20 mouse cellular contexts compared by ENCODE assay signal in genomic region chr11:108973866-108974265, GRCm38 (mm10). TPM values are rescaled to one million over a fixed set of nuclear protein-coding genes. Genes with fewer than 3 reads are reported as not detected.
DNase-seq lines count a peak whose midpoint lies in the region; ATAC-seq and TF ChIP-seq lines count a peak whose summit lies in the region.
"Had no signal": no experiment of that assay in that cellular context is flagged by ENCODE, and none has a peak within 500 bp of the region (broad histone marks: within the 10 kb centered on the region; RNA-seq: fewer than 3 reads in every experiment).

No protein-coding gene starts in this region.

- H3K27me3 ChIP-seq in hindbrain, embryonic 13.5 days: peaks cover 10% of the 10 kb centered on the region; the same call in 1 of the 2 replicates
- H3K27me3 ChIP-seq in hindbrain, embryonic 12.5 days: 0 out of 2 replicates have a peak, but pooled peaks cover 5% of the 10 kb centered on the region
- no peaks in the 10 kb centered on the region for H3K27me3 ChIP-seq in midbrain, embryonic 15.5 days (replicated peaks)
- H3K27me3 ChIP-seq in midbrain, embryonic 13.5 days: no peaks in the 10 kb centered on the region
- no peaks in the 10 kb centered on the region for H3K27me3 ChIP-seq in hindbrain, embryonic 16.5 days (replicated peaks; ENCODE audit: control insufficient read depth, insufficient read depth, low read length)
- H3K27me3 ChIP-seq in midbrain, postnatal 0 days (ENCODE audit: insufficient read depth, low read length): no peaks in the 10 kb centered on the region
- H3K27me3 ChIP-seq: kidney, embryonic 15.5 days; neural tube, embryonic 12.5 days had no signal

- no peak overlapping the region for H3K4me3 ChIP-seq in hindbrain, embryonic 13.5 days
- no peak overlapping the region for H3K4me3 ChIP-seq in hindbrain, embryonic 12.5 days
- no peak overlapping the region for H3K4me3 ChIP-seq in midbrain, embryonic 15.5 days
- H3K4me3 ChIP-seq in midbrain, embryonic 13.5 days (replicated peaks): no peak overlapping the region
- H3K4me3 ChIP-seq in hindbrain, embryonic 16.5 days (ENCODE audit: low read length): no peak overlapping the region
- H3K4me3 ChIP-seq in midbrain, postnatal 0 days (ENCODE audit: low read depth, low read length): no peak overlapping the region
- H3K4me3 ChIP-seq: heart, embryonic 10.5 days; kidney, embryonic 15.5 days; left cerebral cortex, adult 2 months; neural tube, embryonic 12.5 days had no signal

- H3K9ac ChIP-seq in hindbrain, embryonic 13.5 days: peak overlapping the region; percentile 30; the same call in 1 of the 2 replicates
- H3K9ac ChIP-seq in hindbrain, embryonic 12.5 days: no peak overlapping the region
- no peak overlapping the region for H3K9ac ChIP-seq in midbrain, embryonic 15.5 days
- no peak overlapping the region for H3K9ac ChIP-seq in midbrain, embryonic 13.5 days (replicated peaks)
- H3K9ac ChIP-seq in hindbrain, embryonic 16.5 days (ENCODE audit: low read depth, low read length): 0 out of 2 replicates have a peak overlapping the region, but pooled peaks have one; percentile 17
- H3K9ac ChIP-seq in midbrain, postnatal 0 days (replicated peaks; ENCODE audit: low read length, poor library complexity, severe bottlenecking): no peak overlapping the region
- H3K9ac ChIP-seq: kidney, embryonic 15.5 days; neural tube, embryonic 12.5 days had no signal

- ATAC-seq in hindbrain, embryonic 13.5 days (ENCODE audit: low FRiP score): no peak
- ATAC-seq in hindbrain, embryonic 12.5 days (ENCODE audit: low FRiP score): no peak
- ATAC-seq in midbrain, embryonic 15.5 days (replicated peaks): no peak
- no peak for ATAC-seq in midbrain, embryonic 13.5 days
- peak; percentile 30 for ATAC-seq in hindbrain, embryonic 16.5 days
- peak; percentile 38; the same call in 1 of the 2 replicates for ATAC-seq in midbrain, postnatal 0 days (ENCODE audit: low FRiP score)
- ATAC-seq: activated CD4-positive, CD25-positive, alpha-beta regulatory T cell, adult 4 months; intestine, postnatal 0 days had no signal

- H3K4me2 ChIP-seq in hindbrain, embryonic 13.5 days: no peak overlapping the region
- no peak overlapping the region for H3K4me2 ChIP-seq in hindbrain, embryonic 12.5 days (replicated peaks)
- H3K4me2 ChIP-seq in midbrain, embryonic 15.5 days: no peak overlapping the region
- H3K4me2 ChIP-seq in midbrain, embryonic 13.5 days (replicated peaks): no peak overlapping the region
- H3K4me2 ChIP-seq in hindbrain, embryonic 16.5 days (ENCODE audit: low read length): no peak overlapping the region
- H3K4me2 ChIP-seq in midbrain, postnatal 0 days (ENCODE audit: low read depth, low read length, poor library complexity, severe bottlenecking): no peak overlapping the region
- H3K4me2 ChIP-seq: kidney, embryonic 15.5 days; neural tube, embryonic 12.5 days had no signal

- 45% methylated on average over 5 of the region's 5 CpGs for WGBS in hindbrain, embryonic 13.5 days
- 49% methylated on average over 5 of the region's 5 CpGs for WGBS in hindbrain, embryonic 12.5 days
- WGBS in midbrain, embryonic 15.5 days: 55% methylated on average over 5 of the region's 5 CpGs
- WGBS in midbrain, embryonic 13.5 days: 60% methylated on average over 5 of the region's 5 CpGs
- WGBS in hindbrain, embryonic 16.5 days: 58% methylated on average over 5 of the region's 5 CpGs
- WGBS in midbrain, postnatal 0 days: 55% methylated on average over 5 of the region's 5 CpGs

- H3K27ac ChIP-seq in hindbrain, embryonic 13.5 days: no peak overlapping the region
- no peak overlapping the region for H3K27ac ChIP-seq in hindbrain, embryonic 12.5 days
- 0 out of 2 replicates have a peak overlapping the region, but pooled peaks have one; percentile 17 for H3K27ac ChIP-seq in midbrain, embryonic 15.5 days
- no peak overlapping the region for H3K27ac ChIP-seq in midbrain, embryonic 13.5 days
- peak overlapping the region; percentile 51 for H3K27ac ChIP-seq in hindbrain, embryonic 16.5 days (ENCODE audit: low read depth, low read length)
- H3K27ac ChIP-seq in midbrain, postnatal 0 days (ENCODE audit: low read depth, low read length): peak overlapping the region; percentile 18; the same call in 1 of the 2 replicates
- H3K27ac ChIP-seq: heart, embryonic 10.5 days; kidney, embryonic 15.5 days; left cerebral cortex, adult 2 months; neural tube, embryonic 12.5 days had no signal

- H3K4me1 ChIP-seq in hindbrain, embryonic 13.5 days (replicated peaks): peaks cover 13% of the 10 kb centered on the region
- peaks cover 16% of the 10 kb centered on the region for H3K4me1 ChIP-seq in hindbrain, embryonic 12.5 days
- H3K4me1 ChIP-seq in midbrain, embryonic 15.5 days: peaks cover 13% of the 10 kb centered on the region
- peaks cover 17% of the 10 kb centered on the region; the same call in 1 of the 2 replicates for H3K4me1 ChIP-seq in midbrain, embryonic 13.5 days (replicated peaks)
- H3K4me1 ChIP-seq in hindbrain, embryonic 16.5 days (ENCODE audit: control insufficient read depth, insufficient read depth, low read depth, low read length): peaks cover 12% of the 10 kb centered on the region
- no peaks in the 10 kb centered on the region for H3K4me1 ChIP-seq in midbrain, postnatal 0 days (ENCODE audit: insufficient read depth, low read length)
- H3K4me1 ChIP-seq: kidney, embryonic 15.5 days had no signal

- no peak for TF ChIP-seq CTCF in midbrain, postnatal 0 days (IDR thresholded peaks at IDR 0.05)

- 0 out of 2 replicates have a peak, but pooled peaks cover 6% of the 10 kb centered on the region for H3K9me3 ChIP-seq in hindbrain, embryonic 13.5 days
- 0 out of 2 replicates have a peak, but pooled peaks cover 3% of the 10 kb centered on the region for H3K9me3 ChIP-seq in hindbrain, embryonic 12.5 days (replicated peaks)
- no peaks in the 10 kb centered on the region for H3K9me3 ChIP-seq in midbrain, embryonic 15.5 days
- no peaks in the 10 kb centered on the region; the same call in 1 of the 2 replicates for H3K9me3 ChIP-seq in midbrain, embryonic 13.5 days
- no peaks in the 10 kb centered on the region for H3K9me3 ChIP-seq in hindbrain, embryonic 16.5 days (ENCODE audit: control insufficient read depth, low read length)
- H3K9me3 ChIP-seq in midbrain, postnatal 0 days (ENCODE audit: low read length): no peaks in the 10 kb centered on the region
- H3K9me3 ChIP-seq: heart, embryonic 10.5 days; kidney, embryonic 15.5 days; neural tube, embryonic 12.5 days had no signal

- no peaks in the 10 kb centered on the region for H3K36me3 ChIP-seq in hindbrain, embryonic 13.5 days
- no peaks in the 10 kb centered on the region for H3K36me3 ChIP-seq in hindbrain, embryonic 12.5 days
- no peaks in the 10 kb centered on the region for H3K36me3 ChIP-seq in midbrain, embryonic 15.5 days (replicated peaks)
- H3K36me3 ChIP-seq in midbrain, embryonic 13.5 days: no peaks in the 10 kb centered on the region
- H3K36me3 ChIP-seq in hindbrain, embryonic 16.5 days (ENCODE audit: control insufficient read depth, insufficient read depth, low read length): no peaks in the 10 kb centered on the region
- no peaks in the 10 kb centered on the region for H3K36me3 ChIP-seq in midbrain, postnatal 0 days (ENCODE audit: insufficient read depth, low read length)
- H3K36me3 ChIP-seq: heart, embryonic 10.5 days; kidney, embryonic 15.5 days; neural tube, embryonic 12.5 days had no signal

- DNase-seq in midbrain, postnatal 0 days (ENCODE audit: low spot score): no peak
- DNase-seq in kidney, adult 8-10 months: no peak
- DNase-seq in right cerebral cortex, postnatal 4 days: no peak
- DNase-seq: adrenal gland, adult 8-10 months; cerebellum, adult 11-12 months; gastrocnemius, postnatal 10 days; kidney, postnatal 4 days; layer of hippocampus, adult 9-11 months; thymus, postnatal 25 days had no signal

RNA-seq across cellular contexts. Expression of gene Axin2, which starts 53.7 kb away (rescaled TPM):
- polyA plus RNA-seq in hindbrain, embryonic 13.5 days (2015; fragmentation: Nextera tagmentation; extraction: Ambion mirVana): 10.6 and 13.8 TPM in 2 replicates
- polyA plus RNA-seq in hindbrain, embryonic 12.5 days (2016; fragmentation: Nextera tagmentation; extraction: Ambion mirVana): 17.5 and 20.3 TPM in 2 replicates
- 13.2 and 13.5 TPM in 2 replicates for polyA plus RNA-seq in midbrain, embryonic 15.5 days (2015; fragmentation: Nextera tagmentation; extraction: Ambion mirVana)
- 15.4 and 17.2 TPM in 2 replicates for polyA plus RNA-seq in midbrain, embryonic 13.5 days (2015; fragmentation: Nextera tagmentation; extraction: Ambion mirVana)
- polyA plus RNA-seq in hindbrain, embryonic 16.5 days (2015; fragmentation: Nextera tagmentation; extraction: Ambion mirVana): 7.2 and 7.7 TPM in 2 replicates
- total RNA-seq in midbrain, postnatal 0 days (2014; rRNA removed): 38.0 and 55.2 TPM in 2 replicates
- polyA plus RNA-seq in midbrain, postnatal 0 days (2015; fragmentation: Nextera tagmentation; extraction: Ambion mirVana): 7.5 and 9.7 TPM in 2 replicates

Comparison
In these comparisons a context has a peak if more than half of its experiments do, and no peak if none do; other contexts are left out.
1. ATAC-seq: peak in hindbrain, embryonic 16.5 days (single experiment) and midbrain, postnatal 0 days (single experiment); none in hindbrain, embryonic 13.5 days (single experiment), hindbrain, embryonic 12.5 days (single experiment), midbrain, embryonic 15.5 days (single experiment) and midbrain, embryonic 13.5 days (single experiment).
2. H3K27ac ChIP-seq: peak in midbrain, embryonic 15.5 days (single experiment), hindbrain, embryonic 16.5 days (single experiment) and midbrain, postnatal 0 days (single experiment); none in hindbrain, embryonic 13.5 days (single experiment), hindbrain, embryonic 12.5 days (single experiment) and midbrain, embryonic 13.5 days (single experiment).
3. H3K9ac ChIP-seq: peak in hindbrain, embryonic 13.5 days (single experiment) and hindbrain, embryonic 16.5 days (single experiment); none in hindbrain, embryonic 12.5 days (single experiment), midbrain, embryonic 15.5 days (single experiment), midbrain, embryonic 13.5 days (single experiment) and midbrain, postnatal 0 days (single experiment).